Mouse (Mus musculus) heart, postnatal 0 days (tissue): ENCODE results near the gene Tfap2c. TPM values are rescaled to one million over a fixed set of nuclear protein-coding genes. Genes with fewer than 3 reads are reported as not detected.
A peak's percentile ranks its signal among the peaks of the same experiment; 100 is the strongest.

Experiments used
- ATAC-seq: fragments of 200-750 bp; cut with Nextera tagmentation; 2 replicates; pipeline ENCODE4 v1.8.0; 2017; ENCODE audit warnings: low read depth, moderate number of reproducible peaks, moderate library complexity; ENCODE audit not compliant: insufficient read depth
- DNase-seq: peaks from one replicate; pipeline ENCODE4 v3.0.0-alpha.2; 2016; ENCODE audit warnings: low spot score
- H3K27ac ChIP-seq: fragments of 300-500 bp; sonication (generic); 2 replicates; pipeline ENCODE4 v1.5.1; 2014; ENCODE audit warnings: low read depth, mild to moderate bottlenecking
- H3K27me3 ChIP-seq: fragments of 300-500 bp; sonication (generic); 2 replicates; pipeline ENCODE4 v1.6.1; 2014; ENCODE audit warnings: low read length, mixed read lengths; ENCODE audit not compliant: control insufficient read depth, insufficient read depth
- H3K36me3 ChIP-seq: fragments of 300-500 bp; sonication (generic); replicated peaks from 2 replicates; pipeline ENCODE4 v1.6.1; 2014; ENCODE audit warnings: low read length, mixed read lengths; ENCODE audit not compliant: control insufficient read depth, insufficient read depth
- H3K4me1 ChIP-seq: fragments of 300-500 bp; sonication (generic); 2 replicates; pipeline ENCODE4 v1.6.1; 2014; ENCODE audit warnings: antibody characterized with exemption; ENCODE audit not compliant: control insufficient read depth, insufficient read depth
- H3K4me2 ChIP-seq: fragments of 300-500 bp; sonication (generic); 2 replicates; pipeline ENCODE4 v1.6.1; 2014; ENCODE audit warnings: low read depth, mild to moderate bottlenecking, low read length, moderate library complexity
- H3K4me3 ChIP-seq: fragments of 300-500 bp; sonication (generic); 2 replicates; pipeline ENCODE4 v1.5.1; 2014; ENCODE audit warnings: low read depth, low read length
- H3K9ac ChIP-seq: fragments of 300-500 bp; sonication (generic); replicated peaks from 2 replicates; pipeline ENCODE4 v1.6.1; 2014; ENCODE audit warnings: low read depth, low read length, mixed read lengths
- H3K9me3 ChIP-seq: fragments of 300-500 bp; sonication (generic); replicated peaks from 2 replicates; pipeline ENCODE4 v1.6.1; 2016; ENCODE audit warnings: low read length; ENCODE audit not compliant: control insufficient read depth
- CTCF ChIP-seq: IDR thresholded peaks from 2 replicates; pipeline ENCODE4 v1.5.1; 2016; ENCODE audit warnings: antibody characterized with exemption, control low read depth, low read depth
- EP300 ChIP-seq: IDR thresholded peaks from 2 replicates; pipeline ENCODE4 v1.6.1; 2016; ENCODE audit warnings: antibody characterized with exemption, low read depth
- WGBS: fragments of 180-500 bp; shearing (Covaris S2); extraction: QIAGEN DNeasy Blood & Tissue Kit; methylation state at CpG from one replicate; pipeline ENCODE4 v1.1.7; 2014; 5-methylcytosine and 5-hydroxymethylcytosine counted together
- polyA plus RNA-seq: library from polyadenylated mRNA; unstranded; fragments of >200 nt; fragmentation: Nextera tagmentation; extraction: Ambion mirVana; gene quantifications from 2 replicates; pipeline ENCODE4 v1.2.1, GENCODE M21; 2015
- total RNA-seq: library from RNA; depleted of rRNA; stranded (reverse); fragments of >200 nt; gene quantifications from 2 replicates; pipeline ENCODE4 v1.2.3, GENCODE M21; 2014; ENCODE audit warnings: low replicate concordance; rRNA removed

The Tfap2c gene
- total RNA-seq (not detected in 2 replicates), polyA plus RNA-seq (not detected in 2 replicates)

DNA sequence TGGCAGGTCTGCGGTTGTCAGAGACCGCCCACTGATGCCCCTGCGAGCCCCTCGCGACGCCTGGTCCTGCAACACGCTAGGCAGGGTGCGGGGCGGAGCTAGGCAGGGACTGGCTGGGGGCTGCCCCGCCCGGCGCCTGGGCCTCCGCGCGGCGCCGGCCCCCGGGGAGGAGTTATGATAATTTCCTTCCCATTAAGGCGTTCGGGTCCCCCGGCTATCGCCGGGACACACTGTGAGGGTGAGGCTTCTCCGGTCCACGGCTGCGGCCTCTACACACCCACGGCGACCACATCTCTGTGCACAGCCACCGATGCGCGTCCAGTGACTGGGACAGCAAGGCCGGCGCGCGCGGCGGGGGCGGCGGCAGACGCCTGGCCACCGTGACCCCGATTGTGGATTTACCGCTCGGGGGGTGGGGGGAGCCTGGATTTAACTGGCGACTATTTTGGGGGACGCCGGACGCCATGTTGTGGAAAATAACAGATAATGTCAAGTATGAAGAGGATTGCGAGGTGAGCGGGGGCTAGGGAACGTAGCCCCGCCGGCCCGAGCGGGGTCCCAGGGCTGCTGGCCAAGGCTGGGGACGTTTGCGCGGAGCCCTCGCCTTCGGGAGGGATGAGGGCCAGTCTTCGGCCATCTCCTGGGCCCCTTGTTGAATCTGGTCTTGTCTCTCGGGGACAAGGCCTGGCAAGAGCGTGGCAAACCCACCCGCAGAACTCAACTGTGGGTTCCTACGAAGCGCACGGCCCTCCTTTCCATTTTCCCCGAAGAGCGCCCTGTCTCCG is at the start of gene Tfap2c:
Gene Tfap2c, plus strand, starts transcription at position 223 of the 785 bp plus-strand sequence.
- Histone ChIP-seq H3K36me3 (no peaks in the 10 kb centered on the region), H3K27ac (no peak within 1 kb of the TSS), H3K9me3 (no peaks in the 10 kb centered on the region), H3K9ac (no peak within 1 kb of the TSS), H3K4me2 (peak within 1 kb of the TSS; percentile 49), H3K4me3 (peak within 1 kb of the TSS; percentile 30), H3K4me1 (peaks cover 8% of the 10 kb centered on the region), H3K27me3 (peaks cover 100% of the 10 kb centered on the region)
- ATAC-seq (no peak; the same call in 1 of the 2 replicates), DNase-seq (no peak)
- WGBS, result under 1% methylated on average over 63 of the region's 70 CpGs
- TF ChIP-seq EP300 (no peak), CTCF (no peak)

DNA sequence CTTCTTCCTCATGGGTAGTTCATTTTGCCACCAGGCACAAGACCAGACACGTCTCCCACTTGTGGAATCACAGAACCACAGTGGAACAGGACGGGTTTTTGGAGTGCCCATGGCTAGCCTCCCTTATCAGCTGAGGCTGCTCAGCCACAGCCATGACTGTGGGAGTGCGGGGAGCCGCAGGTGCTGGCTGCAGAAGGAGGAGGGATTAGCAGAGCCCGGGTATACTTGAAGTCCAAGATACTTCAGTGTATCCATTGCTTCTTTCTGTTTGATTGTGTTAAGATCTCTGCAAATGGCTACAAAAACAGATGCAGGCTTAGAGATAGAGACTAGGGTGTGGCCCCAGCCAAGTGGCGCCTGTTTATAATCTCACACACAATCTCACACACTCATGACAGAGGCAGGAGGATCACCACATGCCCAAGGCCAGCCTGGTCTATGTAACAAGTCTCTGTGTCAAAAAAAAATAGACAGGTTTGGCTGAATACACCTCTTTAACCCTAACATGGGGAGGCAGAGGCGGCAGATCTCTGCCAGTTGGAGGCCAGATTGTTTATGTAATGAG is 48.6 kb upstream of the Tfap2c start:
- no peaks in the 10 kb centered on the region for H3K36me3 ChIP-seq
- DNase-seq, result no peak
- no peak for ATAC-seq
- no peak for TF ChIP-seq CTCF
- no peak for TF ChIP-seq EP300
- H3K4me3 ChIP-seq, result no peak overlapping the region
- H3K4me2 ChIP-seq, result no peak overlapping the region
- 30% methylated on average over 7 of the region's 7 CpGs for WGBS
- H3K9me3 ChIP-seq, result no peaks in the 10 kb centered on the region
- no peak overlapping the region for H3K9ac ChIP-seq
- H3K4me1 ChIP-seq, result no peaks in the 10 kb centered on the region
- H3K27ac ChIP-seq, result no peak overlapping the region
- H3K27me3 ChIP-seq, result no peaks in the 10 kb centered on the region

GRCm38 (mm10) chr2:172501341-172501740 is 48.1 kb upstream of the Tfap2c start:
- Histone ChIP-seq H3K36me3 (no peaks in the 10 kb centered on the region), H3K4me1 (no peaks in the 10 kb centered on the region), H3K4me3 (no peak overlapping the region), H3K9ac (no peak overlapping the region), H3K27ac (no peak overlapping the region), H3K27me3 (no peaks in the 10 kb centered on the region), H3K4me2 (no peak overlapping the region), H3K9me3 (no peaks in the 10 kb centered on the region)
- TF ChIP-seq EP300 (no peak), CTCF (peak; percentile 92)
- ATAC-seq (no peak), DNase-seq (peak; percentile 54)
- 2% methylated on average over 4 of the region's 4 CpGs for WGBS

- Histone ChIP-seq H3K4me3 (no peak overlapping the region), H3K4me2 (no peak overlapping the region), H3K4me1 (no peaks in the 10 kb centered on the region), H3K36me3 (no peaks in the 10 kb centered on the region), H3K9ac (no peak overlapping the region), H3K27me3 (no peaks in the 10 kb centered on the region), H3K27ac (no peak overlapping the region), H3K9me3 (no peaks in the 10 kb centered on the region)
- WGBS, result 55% methylated on average over 14 of the region's 14 CpGs
- ATAC-seq (no peak), DNase-seq (no peak)
- TF ChIP-seq CTCF (no peak), EP300 (no peak)
Measured at GRCm38 (mm10) chr2:172502168-172502567, 47.2 kb upstream of the Tfap2c start.

GRCm38 (mm10) chr2:172506121-172506520 is 43.3 kb upstream of the Tfap2c start:
- H3K27ac ChIP-seq, result no peak overlapping the region
- H3K9ac ChIP-seq, result no peak overlapping the region
- no peaks in the 10 kb centered on the region for H3K36me3 ChIP-seq
- DNase-seq, result no peak
- no peaks in the 10 kb centered on the region for H3K4me1 ChIP-seq
- no peak for ATAC-seq
- 77% methylated on average over 7 of the region's 7 CpGs for WGBS
- no peak overlapping the region for H3K4me2 ChIP-seq
- H3K4me3 ChIP-seq, result no peak overlapping the region
- H3K9me3 ChIP-seq, result no peaks in the 10 kb centered on the region
- TF ChIP-seq EP300 (no peak), CTCF (no peak)
- H3K27me3 ChIP-seq, result no peaks in the 10 kb centered on the region
